Mouse (Mus musculus): Measurements from ENCODE around the gene Kctd19. TPM values are rescaled to one million over a fixed set of nuclear protein-coding genes. Genes with fewer than 3 reads are reported as not detected.

Gene Kctd19
- total and polyA plus RNA-seq, 2 experiments from 2014 or later = 0.16 to 0.27 TPM

- Histone ChIP-seq H3K27ac (ENCODE audit: low read depth, low read length) (no peak overlapping the region), H3K4me2 (ENCODE audit: low read depth, low read length, poor library complexity, severe bottlenecking) (no peak overlapping the region), H3K4me1 (ENCODE audit: insufficient read depth, low read length) (no peaks in the 10 kb centered on the region), H3K27me3 (ENCODE audit: insufficient read depth, low read length) (no peaks in the 10 kb centered on the region), H3K9me3 (ENCODE audit: low read length) (no peaks in the 10 kb centered on the region), H3K36me3 (ENCODE audit: insufficient read depth, low read length) (no peaks in the 10 kb centered on the region), H3K9ac (replicated peaks; ENCODE audit: low read length, poor library complexity, severe bottlenecking) (no peak overlapping the region), H3K4me3 (ENCODE audit: low read depth, low read length) (no peak overlapping the region)
- ATAC-seq (ENCODE audit: low FRiP score) = no peak
- 100% methylated on average over 2 of the region's 2 CpGs for WGBS
- DNase-seq (ENCODE audit: low spot score) = no peak
- no peak for TF ChIP-seq CTCF (IDR thresholded peaks at IDR 0.05)
These were observed 29.2 kb downstream of the Kctd19 start for GRCm38 (mm10) chr8:105384070-105384469.

DNA sequence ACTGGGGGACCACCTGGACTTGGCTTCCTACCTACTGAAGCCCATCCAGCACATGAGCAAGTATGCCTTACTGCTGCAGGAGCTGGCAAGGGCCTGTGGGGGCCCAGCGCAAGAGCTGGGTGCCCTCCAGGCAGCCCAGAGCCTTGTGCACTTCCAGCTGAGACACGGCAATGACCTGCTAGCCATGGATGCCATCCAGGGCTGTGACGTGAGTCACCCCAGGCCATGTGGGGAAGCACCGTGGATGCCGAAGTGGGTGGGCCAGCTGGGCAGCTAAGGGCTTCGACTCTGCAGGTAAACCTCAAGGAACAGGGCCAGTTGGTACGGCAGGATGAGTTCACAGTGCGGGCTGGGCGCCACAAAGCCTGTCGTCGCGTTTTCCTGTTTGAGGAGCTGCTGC, 33.0 kb downstream of the Kctd19 start:
- no peak for TF ChIP-seq CTCF (IDR thresholded peaks at IDR 0.05)
- H3K9ac ChIP-seq (replicated peaks; ENCODE audit: low read length, poor library complexity, severe bottlenecking) = no peak overlapping the region
- no peak overlapping the region for H3K4me2 ChIP-seq (ENCODE audit: low read depth, low read length, poor library complexity, severe bottlenecking)
- H3K27me3 ChIP-seq (ENCODE audit: insufficient read depth, low read length) = no peaks in the 10 kb centered on the region
- ATAC-seq (ENCODE audit: low FRiP score) (no peak), DNase-seq (ENCODE audit: low spot score) (no peak)
- H3K9me3 ChIP-seq (ENCODE audit: low read length) = no peaks in the 10 kb centered on the region
- WGBS = 85% methylated on average over 12 of the region's 12 CpGs
- H3K27ac ChIP-seq (ENCODE audit: low read depth, low read length) = no peak overlapping the region
- H3K36me3 ChIP-seq (ENCODE audit: insufficient read depth, low read length) = no peaks in the 10 kb centered on the region
- no peaks in the 10 kb centered on the region for H3K4me1 ChIP-seq (ENCODE audit: insufficient read depth, low read length)
- H3K4me3 ChIP-seq (ENCODE audit: low read depth, low read length) = no peak overlapping the region

DNA sequence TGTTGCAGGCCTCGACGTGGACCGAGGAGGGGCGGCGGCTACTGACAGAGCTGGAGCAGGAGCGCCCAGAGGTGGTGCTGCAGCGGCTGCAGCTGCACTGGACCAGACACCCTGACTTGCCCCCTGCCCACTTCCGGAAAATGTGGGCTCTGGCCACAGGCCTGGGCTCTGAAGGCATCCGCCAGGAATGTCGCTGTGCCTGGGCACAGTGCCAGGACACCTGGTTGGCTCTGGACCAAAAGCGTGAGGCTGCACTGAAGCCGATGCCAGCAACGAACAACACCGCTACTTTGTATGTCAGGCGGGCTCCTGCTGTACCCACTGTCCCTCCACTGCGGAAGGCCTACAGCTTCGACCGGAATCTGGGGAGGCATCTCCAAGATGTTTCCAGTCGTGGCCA, 34.6 kb downstream of the Kctd19 start:
- 62% methylated on average over 19 of the region's 19 CpGs for WGBS
- no peak for ATAC-seq (ENCODE audit: low FRiP score)
- Histone ChIP-seq H3K4me1 (ENCODE audit: insufficient read depth, low read length) (0 out of 2 replicates have a peak, but pooled peaks cover 4% of the 10 kb centered on the region), H3K4me3 (ENCODE audit: low read depth, low read length) (no peak overlapping the region), H3K9me3 (ENCODE audit: low read length) (no peaks in the 10 kb centered on the region; the same call in 1 of the 2 replicates), H3K27me3 (ENCODE audit: insufficient read depth, low read length) (no peaks in the 10 kb centered on the region), H3K4me2 (ENCODE audit: low read depth, low read length, poor library complexity, severe bottlenecking) (no peak overlapping the region), H3K27ac (ENCODE audit: low read depth, low read length) (no peak overlapping the region), H3K36me3 (ENCODE audit: insufficient read depth, low read length) (no peaks in the 10 kb centered on the region), H3K9ac (replicated peaks; ENCODE audit: low read length, poor library complexity, severe bottlenecking) (no peak overlapping the region)
- peak; percentile 49 for DNase-seq (ENCODE audit: low spot score)
- TF ChIP-seq CTCF (IDR thresholded peaks at IDR 0.05) = no peak

- peak; percentile 55; the same call in 1 of the 2 replicates for ATAC-seq (ENCODE audit: low FRiP score)
- Histone ChIP-seq H3K36me3 (ENCODE audit: insufficient read depth, low read length) (peaks cover 4% of the 10 kb centered on the region; the same call in 1 of the 2 replicates), H3K9me3 (ENCODE audit: low read length) (no peaks in the 10 kb centered on the region; the same call in 1 of the 2 replicates), H3K4me2 (ENCODE audit: low read depth, low read length, poor library complexity, severe bottlenecking) (peak overlapping the region; percentile 27), H3K27ac (ENCODE audit: low read depth, low read length) (no peak overlapping the region), H3K4me1 (ENCODE audit: insufficient read depth, low read length) (0 out of 2 replicates have a peak, but pooled peaks cover 4% of the 10 kb centered on the region), H3K4me3 (ENCODE audit: low read depth, low read length) (peak overlapping the region; percentile 17; the same call in 1 of the 2 replicates), H3K27me3 (ENCODE audit: insufficient read depth, low read length) (no peaks in the 10 kb centered on the region), H3K9ac (replicated peaks; ENCODE audit: low read length, poor library complexity, severe bottlenecking) (peak overlapping the region; percentile 14; the same call in 1 of the 2 replicates)
- peak; percentile 43 for DNase-seq (ENCODE audit: low spot score)
- 24% methylated on average over 33 of the region's 33 CpGs for WGBS
- TF ChIP-seq CTCF (IDR thresholded peaks at IDR 0.05) = peak; percentile 73
These were observed 38.8 kb downstream of the Kctd19 start for GRCm38 (mm10) chr8:105374513-105374966.

- peaks cover 13% of the 10 kb centered on the region for H3K36me3 ChIP-seq (ENCODE audit: insufficient read depth, low read length)
- no peaks in the 10 kb centered on the region; the same call in 1 of the 2 replicates for H3K9me3 ChIP-seq (ENCODE audit: low read length)
- DNase-seq (ENCODE audit: low spot score) (no peak), ATAC-seq (ENCODE audit: low FRiP score) (no peak)
- H3K27me3 ChIP-seq (ENCODE audit: insufficient read depth, low read length) = no peaks in the 10 kb centered on the region
- 0 out of 2 replicates have a peak, but pooled peaks cover 4% of the 10 kb centered on the region for H3K4me1 ChIP-seq (ENCODE audit: insufficient read depth, low read length)
- no peak for TF ChIP-seq CTCF (IDR thresholded peaks at IDR 0.05)
- 56% methylated on average over 2 of the region's 2 CpGs for WGBS
- no peak within 1 kb of the TSS for H3K27ac ChIP-seq (ENCODE audit: low read depth, low read length)
- H3K4me2 ChIP-seq (ENCODE audit: low read depth, low read length, poor library complexity, severe bottlenecking) = no peak within 1 kb of the TSS
- no peak within 1 kb of the TSS for H3K4me3 ChIP-seq (ENCODE audit: low read depth, low read length)
- H3K9ac ChIP-seq (replicated peaks; ENCODE audit: low read length, poor library complexity, severe bottlenecking) = 0 out of 2 replicates have a peak within 1 kb of the TSS, but pooled peaks have one; percentile 8
These were observed 40.3 kb downstream of the Kctd19 start, which contains the start of gene Plekhg4 for GRCm38 (mm10) chr8:105373032-105373431. Plekhg4 (plus strand) TSS chr8:105373274.

DNA sequence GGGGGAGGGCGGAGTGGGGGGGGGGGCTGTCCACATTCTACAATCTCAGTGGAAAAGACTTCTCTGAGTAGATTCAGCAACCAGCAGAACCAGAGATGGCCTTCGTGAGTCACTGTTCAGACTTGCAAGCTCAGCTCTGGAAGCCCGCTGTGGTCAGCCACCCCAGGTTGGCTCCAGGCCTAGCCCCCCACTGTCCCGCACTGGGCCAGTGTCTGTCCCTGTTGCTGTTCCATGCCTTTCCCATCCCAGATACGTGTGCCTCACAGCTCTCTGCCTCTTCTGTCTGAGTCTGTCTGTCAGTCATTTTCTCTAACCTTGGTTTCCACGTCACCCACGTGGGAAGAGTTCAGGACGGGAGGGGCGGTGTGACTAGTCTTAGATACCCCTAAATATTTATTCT, 40.8 kb downstream of the Kctd19 start:
- Histone ChIP-seq H3K27me3 (ENCODE audit: insufficient read depth, low read length) (no peaks in the 10 kb centered on the region), H3K36me3 (ENCODE audit: insufficient read depth, low read length) (peaks cover 14% of the 10 kb centered on the region), H3K9me3 (ENCODE audit: low read length) (no peaks in the 10 kb centered on the region; the same call in 1 of the 2 replicates), H3K4me2 (ENCODE audit: low read depth, low read length, poor library complexity, severe bottlenecking) (no peak overlapping the region), H3K27ac (ENCODE audit: low read depth, low read length) (no peak overlapping the region), H3K4me3 (ENCODE audit: low read depth, low read length) (no peak overlapping the region), H3K4me1 (ENCODE audit: insufficient read depth, low read length) (0 out of 2 replicates have a peak, but pooled peaks cover 4% of the 10 kb centered on the region), H3K9ac (replicated peaks; ENCODE audit: low read length, poor library complexity, severe bottlenecking) (no peak overlapping the region)
- ATAC-seq (ENCODE audit: low FRiP score) (no peak), DNase-seq (ENCODE audit: low spot score) (no peak)
- TF ChIP-seq CTCF (IDR thresholded peaks at IDR 0.05) = no peak
- WGBS = 78% methylated on average over 8 of the region's 9 CpGs

Data from midbrain, postnatal 0 days (tissue).